Mouse (Mus musculus): Measurements from ENCODE around the gene Mtrr. TPM values are rescaled to one million over a fixed set of nuclear protein-coding genes. Genes with fewer than 3 reads are reported as not detected.
A peak's percentile ranks its signal among the peaks of the same experiment; 100 is the strongest.

Mtrr gene
- polyA plus RNA-seq (2015; fragmentation: Nextera tagmentation; extraction: Ambion mirVana): 17.7 and 20.0 TPM in 2 replicates

DNA sequence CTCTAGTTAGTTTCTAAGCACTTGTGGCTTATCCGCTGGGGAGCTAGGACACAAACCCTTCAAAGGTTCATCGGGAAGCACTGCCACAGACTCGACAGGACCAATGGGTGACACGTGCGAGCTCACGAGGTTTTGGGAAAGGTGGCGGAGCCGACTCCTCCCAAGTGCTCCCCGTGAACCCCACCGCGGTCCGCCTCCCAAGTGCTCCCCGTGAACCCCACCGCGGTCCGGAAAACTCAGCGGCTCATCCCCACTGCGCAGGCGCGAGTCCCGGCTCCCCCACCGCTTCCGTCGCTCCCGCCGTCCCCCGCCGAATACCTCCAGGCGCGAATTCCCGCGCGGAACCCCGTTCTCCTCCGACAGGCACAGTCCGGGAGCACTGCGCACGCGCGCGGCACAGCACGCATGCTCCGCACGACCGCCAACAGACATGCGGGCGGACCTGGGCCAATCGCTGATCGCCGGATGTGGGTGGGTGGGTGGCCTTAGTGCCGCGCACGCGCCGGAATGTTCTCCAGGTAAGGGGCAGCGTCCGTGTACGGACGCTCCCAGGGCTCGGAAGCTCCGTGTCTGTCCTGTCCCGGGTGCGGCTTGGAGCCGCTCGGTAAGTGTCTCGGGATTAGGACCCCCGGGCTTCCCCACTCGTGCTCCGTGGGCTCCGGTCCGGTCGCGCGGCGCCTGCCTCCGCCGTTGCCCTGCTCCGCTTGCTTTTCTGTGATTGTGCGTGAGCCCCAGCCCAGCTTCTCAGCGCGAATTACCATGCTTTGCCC is at the start of gene Mtrr, which contains the start of gene Fastkd3:
TSS of gene Mtrr (minus strand) at position 403 of the 770 bp plus-strand sequence.
TSS of gene Fastkd3 (plus strand) at position 488 of the 770 bp plus-strand sequence.
- peaks cover 36% of the 10 kb centered on the region for H3K36me3 ChIP-seq
- H3K9me3 ChIP-seq (replicated peaks): no peaks in the 10 kb centered on the region
- WGBS: under 1% methylated on average over 81 of the region's 81 CpGs
- H3K4me3 ChIP-seq: peak within 1 kb of the TSS; percentile 98
- peak within 1 kb of the TSS; percentile 89 for H3K4me2 ChIP-seq
- peaks cover 9% of the 10 kb centered on the region for H3K4me1 ChIP-seq (replicated peaks)
- H3K27me3 ChIP-seq: no peaks in the 10 kb centered on the region
- H3K27ac ChIP-seq: peak within 1 kb of the TSS; percentile 87
- ATAC-seq (replicated peaks; ENCODE audit: insufficient number of reproducible peaks, insufficient read depth, low FRiP score, low read depth): peak; percentile 99
- H3K9ac ChIP-seq: peak within 1 kb of the TSS; percentile 89

GRCm38 (mm10) chr13:68627041-68627440 is 45.1 kb upstream of the Mtrr start:
- H3K4me2 ChIP-seq: no peak overlapping the region
- H3K4me3 ChIP-seq: no peak overlapping the region
- H3K9me3 ChIP-seq (replicated peaks): no peaks in the 10 kb centered on the region
- H3K27ac ChIP-seq: no peak overlapping the region
- no peaks in the 10 kb centered on the region for H3K36me3 ChIP-seq
- no peaks in the 10 kb centered on the region for H3K4me1 ChIP-seq (replicated peaks)
- WGBS: 60% methylated on average over 3 of the region's 3 CpGs
- H3K9ac ChIP-seq: no peak overlapping the region
- no peak for ATAC-seq (replicated peaks; ENCODE audit: insufficient number of reproducible peaks, insufficient read depth, low FRiP score, low read depth)
- no peaks in the 10 kb centered on the region for H3K27me3 ChIP-seq

DNA sequence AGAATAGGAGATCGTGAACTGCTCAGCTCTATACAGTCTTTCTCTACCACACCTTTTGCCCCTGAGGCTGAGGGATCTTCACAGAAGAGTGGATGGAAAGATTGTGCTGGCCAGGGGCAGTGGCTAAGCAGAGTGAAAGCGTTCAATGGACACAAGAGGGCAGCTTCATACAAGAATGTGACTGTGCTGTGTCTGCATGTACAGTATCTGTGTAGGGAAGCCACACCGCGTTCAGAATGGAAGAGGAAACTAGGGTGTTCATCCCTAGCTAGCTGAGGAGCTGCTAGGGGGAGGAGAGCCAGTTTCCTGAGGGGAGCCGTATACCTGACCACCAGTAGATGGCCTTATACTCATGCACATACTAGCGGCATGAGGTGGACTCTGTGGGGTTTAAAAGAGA is 40.8 kb upstream of the Mtrr start:
- WGBS: 52% methylated on average over 6 of the region's 6 CpGs
- H3K9ac ChIP-seq: no peak overlapping the region
- no peak; the same call in 1 of the 2 replicates for ATAC-seq (replicated peaks; ENCODE audit: insufficient number of reproducible peaks, insufficient read depth, low FRiP score, low read depth)

GRCm38 (mm10) chr13:68607652-68608405 is 25.9 kb upstream of the Mtrr start:
- Histone ChIP-seq H3K9ac (no peak overlapping the region), H3K4me2 (peak overlapping the region; percentile 53), H3K36me3 (no peaks in the 10 kb centered on the region), H3K27ac (no peak overlapping the region), H3K4me1 (replicated peaks) (peaks cover 6% of the 10 kb centered on the region; the same call in 1 of the 2 replicates), H3K27me3 (no peaks in the 10 kb centered on the region), H3K9me3 (replicated peaks) (no peaks in the 10 kb centered on the region), H3K4me3 (peak overlapping the region; percentile 20)
- ATAC-seq (replicated peaks; ENCODE audit: insufficient number of reproducible peaks, insufficient read depth, low FRiP score, low read depth): peak; percentile 43; the same call in 1 of the 2 replicates
- WGBS: 45% methylated on average over 21 of the region's 21 CpGs

More for the DNA sequence above, 40.8 kb upstream of the Mtrr start:
- no peak overlapping the region for H3K4me2 ChIP-seq
- no peaks in the 10 kb centered on the region for H3K4me1 ChIP-seq (replicated peaks)
- H3K36me3 ChIP-seq: no peaks in the 10 kb centered on the region
- H3K27ac ChIP-seq: no peak overlapping the region
- no peaks in the 10 kb centered on the region for H3K9me3 ChIP-seq (replicated peaks)
- no peaks in the 10 kb centered on the region for H3K27me3 ChIP-seq
- no peak overlapping the region for H3K4me3 ChIP-seq

DNA sequence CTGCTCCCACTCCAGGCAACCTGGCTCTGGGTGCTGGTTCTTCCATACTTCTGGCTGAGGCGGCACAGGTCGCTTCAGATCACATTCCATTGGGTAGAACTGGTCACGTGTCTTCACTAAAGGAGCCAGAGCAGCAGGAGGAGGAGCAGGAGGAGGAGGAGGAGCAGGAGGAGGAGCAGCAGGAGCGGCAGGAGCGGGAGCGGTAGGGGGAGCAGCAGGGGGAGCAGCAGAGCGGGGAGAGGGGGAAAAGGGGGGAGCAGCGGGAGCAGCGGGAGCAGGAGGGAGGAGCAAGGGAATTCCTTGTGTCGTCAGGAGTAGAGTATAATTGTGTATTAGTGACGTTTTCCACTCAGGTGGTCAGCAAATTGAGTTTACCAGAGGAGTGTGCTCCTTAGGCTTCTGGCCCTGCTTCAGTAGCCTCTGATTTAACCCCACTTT is 23.8 kb upstream of the Mtrr start:
- no peaks in the 10 kb centered on the region for H3K36me3 ChIP-seq
- 4% methylated on average over 11 of the region's 11 CpGs for WGBS

DNA sequence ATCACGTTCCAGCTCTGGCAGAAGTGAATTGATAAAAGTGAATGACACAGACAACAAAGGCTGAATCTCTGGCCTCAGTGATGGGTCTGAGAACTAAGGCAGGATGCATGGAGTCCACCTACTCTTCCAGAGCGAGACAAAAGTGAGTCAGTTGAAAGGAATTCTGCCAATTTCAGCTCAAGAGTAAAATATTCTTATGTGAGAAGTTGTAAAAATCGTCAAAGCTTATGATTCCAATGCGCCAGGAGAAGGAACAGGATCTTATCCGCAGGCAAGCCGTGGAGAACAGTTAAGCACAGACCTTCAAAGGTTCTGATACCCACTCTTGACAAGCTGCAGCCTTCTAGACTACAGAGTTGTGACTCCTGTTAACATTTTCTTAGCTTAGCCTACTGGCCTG is 21.1 kb upstream of the Mtrr start:
- ATAC-seq (replicated peaks; ENCODE audit: insufficient number of reproducible peaks, insufficient read depth, low FRiP score, low read depth): no peak
- Histone ChIP-seq H3K9ac (no peak overlapping the region), H3K9me3 (replicated peaks) (no peaks in the 10 kb centered on the region), H3K36me3 (no peaks in the 10 kb centered on the region), H3K27me3 (no peaks in the 10 kb centered on the region), H3K4me1 (replicated peaks) (peaks cover 17% of the 10 kb centered on the region), H3K4me2 (no peak overlapping the region), H3K4me3 (no peak overlapping the region), H3K27ac (no peak overlapping the region)
- WGBS: 65% methylated on average over 6 of the region's 6 CpGs

More for the DNA sequence above, 23.8 kb upstream of the Mtrr start:
- H3K4me1 ChIP-seq (replicated peaks): peaks cover 17% of the 10 kb centered on the region
- no peak overlapping the region for H3K27ac ChIP-seq
- ATAC-seq (replicated peaks; ENCODE audit: insufficient number of reproducible peaks, insufficient read depth, low FRiP score, low read depth): peak; percentile 68
- H3K4me3 ChIP-seq: peak overlapping the region; percentile 33
- H3K9ac ChIP-seq: 0 out of 2 replicates have a peak overlapping the region, but pooled peaks have one; percentile 17
- H3K4me2 ChIP-seq: peak overlapping the region; percentile 61
- no peaks in the 10 kb centered on the region for H3K9me3 ChIP-seq (replicated peaks)
- no peaks in the 10 kb centered on the region for H3K27me3 ChIP-seq

GRCm38 (mm10) chr13:68601184-68601583 is 19.2 kb upstream of the Mtrr start:
- Histone ChIP-seq H3K27ac (no peak overlapping the region), H3K9me3 (replicated peaks) (no peaks in the 10 kb centered on the region), H3K9ac (no peak overlapping the region), H3K36me3 (no peaks in the 10 kb centered on the region), H3K4me1 (replicated peaks) (peaks cover 17% of the 10 kb centered on the region), H3K4me2 (no peak overlapping the region), H3K4me3 (no peak overlapping the region), H3K27me3 (0 out of 2 replicates have a peak, but pooled peaks cover 6% of the 10 kb centered on the region)
- WGBS: 24% methylated on average over 6 of the region's 6 CpGs
- no peak for ATAC-seq (replicated peaks; ENCODE audit: insufficient number of reproducible peaks, insufficient read depth, low FRiP score, low read depth)

DNA sequence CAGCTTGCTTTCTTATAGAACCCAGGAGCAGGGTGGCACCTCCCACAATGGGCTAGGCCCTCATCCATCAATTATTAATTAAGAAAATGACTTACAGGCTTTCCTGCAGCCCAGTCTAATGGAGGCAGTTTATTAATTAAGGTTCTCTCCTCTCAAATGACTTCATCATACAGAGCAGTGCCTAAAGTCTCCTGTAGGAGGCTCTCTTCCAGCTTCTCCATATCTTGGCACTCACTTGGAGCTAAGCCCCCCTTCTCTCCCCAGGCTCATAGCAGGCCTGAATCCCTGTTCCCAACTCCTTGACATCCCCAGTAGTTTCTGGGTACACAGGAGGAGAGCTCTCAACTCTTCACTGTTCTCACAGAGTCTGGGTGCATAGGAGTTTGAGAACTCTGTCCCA is 17.0 kb upstream of the Mtrr start:
- no peak overlapping the region for H3K27ac ChIP-seq
- ATAC-seq (replicated peaks; ENCODE audit: insufficient number of reproducible peaks, insufficient read depth, low FRiP score, low read depth): no peak
- 0 out of 2 replicates have a peak, but pooled peaks cover 6% of the 10 kb centered on the region for H3K27me3 ChIP-seq
- no peak overlapping the region for H3K4me3 ChIP-seq
- no peak overlapping the region for H3K4me2 ChIP-seq
- no peak overlapping the region for H3K9ac ChIP-seq
- no peaks in the 10 kb centered on the region for H3K9me3 ChIP-seq (replicated peaks)
- no peaks in the 10 kb centered on the region for H3K36me3 ChIP-seq
- peaks cover 11% of the 10 kb centered on the region for H3K4me1 ChIP-seq (replicated peaks)

DNA sequence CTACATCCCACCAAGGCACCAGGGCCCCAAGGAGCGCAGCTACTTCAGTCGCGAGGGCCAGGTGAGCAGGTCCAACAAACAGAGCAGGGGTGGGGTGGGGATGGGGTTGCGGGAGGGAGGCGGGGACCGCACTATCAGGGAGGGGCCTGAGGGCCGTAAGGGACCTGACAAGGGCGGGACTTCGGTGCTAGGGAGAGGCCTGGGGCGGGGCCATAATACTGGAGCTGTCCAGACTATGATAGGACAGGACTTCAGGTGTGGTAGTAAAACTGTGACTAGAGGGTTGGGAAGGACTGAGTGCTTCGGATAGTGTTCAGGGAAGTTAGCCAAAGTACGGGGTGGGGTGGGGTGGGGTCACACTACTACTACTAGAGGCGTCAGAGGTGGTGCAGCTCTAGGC is 15.7 kb upstream of the Mtrr start:
- 11% methylated on average over 13 of the region's 13 CpGs for WGBS
- peak; percentile 19; the same call in 1 of the 2 replicates for ATAC-seq (replicated peaks; ENCODE audit: insufficient number of reproducible peaks, insufficient read depth, low FRiP score, low read depth)
- 0 out of 2 replicates have a peak, but pooled peaks cover 6% of the 10 kb centered on the region for H3K27me3 ChIP-seq
- no peaks in the 10 kb centered on the region for H3K9me3 ChIP-seq (replicated peaks)
- H3K4me2 ChIP-seq: peak overlapping the region; percentile 25; the same call in 1 of the 2 replicates
- no peak overlapping the region for H3K9ac ChIP-seq
- peaks cover 7% of the 10 kb centered on the region for H3K36me3 ChIP-seq
- no peak overlapping the region for H3K27ac ChIP-seq
- peaks cover 11% of the 10 kb centered on the region for H3K4me1 ChIP-seq (replicated peaks)
- H3K4me3 ChIP-seq: no peak overlapping the region

DNA sequence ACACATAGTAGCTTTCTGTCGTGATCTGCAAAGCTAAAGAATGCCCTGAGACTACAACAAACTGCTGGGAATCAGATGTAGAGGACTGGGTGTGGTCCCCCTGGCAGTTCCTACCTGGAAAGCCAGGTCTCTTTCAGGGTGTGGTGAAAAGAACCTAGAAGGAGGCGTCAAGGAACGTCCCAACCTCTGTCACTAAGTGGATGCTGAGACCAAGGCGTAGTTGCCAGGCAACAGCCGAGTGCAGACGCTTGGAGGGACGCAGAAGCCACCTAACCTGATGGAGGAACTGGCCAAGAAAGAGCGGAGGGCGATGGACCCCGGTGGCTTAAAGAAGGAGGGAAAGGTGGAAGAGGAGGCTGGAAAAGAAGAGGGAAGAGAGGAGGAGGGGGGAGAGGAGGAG is 15.2 kb upstream of the Mtrr start, which contains the start of gene 1700001L19Rik:
TSS of gene 1700001L19Rik (plus strand) at position 223 of the 400 bp plus-strand sequence.
- ATAC-seq (replicated peaks; ENCODE audit: insufficient number of reproducible peaks, insufficient read depth, low FRiP score, low read depth): no peak
- 15% methylated on average over 10 of the region's 10 CpGs for WGBS

DNA sequence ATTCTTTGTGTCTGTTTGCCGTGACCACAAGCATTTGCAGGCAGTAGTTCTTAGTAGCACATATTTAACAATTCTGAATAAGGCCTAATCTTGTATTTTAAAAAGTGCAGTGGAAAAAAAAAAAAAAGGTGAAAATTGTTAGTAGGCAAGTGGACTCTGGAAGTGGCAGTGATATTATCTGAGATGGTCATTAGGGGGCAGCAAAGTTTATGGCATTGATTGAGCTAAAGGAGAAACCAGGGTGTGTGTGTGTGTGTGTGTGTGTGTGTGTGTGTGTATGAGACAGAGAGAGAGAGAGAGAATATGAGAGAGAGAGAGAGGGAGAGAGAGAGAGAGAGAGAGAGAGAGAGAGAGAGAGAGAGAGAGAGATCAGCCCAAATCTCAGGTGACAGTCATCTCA is 11.8 kb upstream of the Mtrr start:
- H3K9ac ChIP-seq: no peak overlapping the region
- ATAC-seq (replicated peaks; ENCODE audit: insufficient number of reproducible peaks, insufficient read depth, low FRiP score, low read depth): no peak
- H3K9me3 ChIP-seq (replicated peaks): no peaks in the 10 kb centered on the region
- H3K27ac ChIP-seq: no peak overlapping the region
- H3K4me1 ChIP-seq (replicated peaks): no peaks in the 10 kb centered on the region; the same call in 1 of the 2 replicates
- 76% methylated on average over 1 of the region's 1 CpGs for WGBS
- H3K36me3 ChIP-seq: peaks cover 44% of the 10 kb centered on the region
- H3K4me3 ChIP-seq: no peak overlapping the region
- H3K27me3 ChIP-seq: 0 out of 2 replicates have a peak, but pooled peaks cover 6% of the 10 kb centered on the region
- no peak overlapping the region for H3K4me2 ChIP-seq

More for the DNA sequence above, 15.2 kb upstream of the Mtrr start, which contains the start of gene 1700001L19Rik:
- no peaks in the 10 kb centered on the region for H3K9me3 ChIP-seq (replicated peaks)
- no peak within 1 kb of the TSS for H3K4me3 ChIP-seq
- H3K36me3 ChIP-seq: peaks cover 11% of the 10 kb centered on the region
- H3K27ac ChIP-seq: no peak within 1 kb of the TSS
- H3K27me3 ChIP-seq: 0 out of 2 replicates have a peak, but pooled peaks cover 6% of the 10 kb centered on the region
- peak within 1 kb of the TSS; percentile 25; the same call in 1 of the 2 replicates for H3K4me2 ChIP-seq
- H3K4me1 ChIP-seq (replicated peaks): peaks cover 8% of the 10 kb centered on the region
- H3K9ac ChIP-seq: no peak within 1 kb of the TSS

Measured in heart, embryonic 15.5 days (tissue).